Mouse (Mus musculus) MEL (cell line): ENCODE results near the gene Arpc1b. TPM values are rescaled to one million over a fixed set of nuclear protein-coding genes. Genes with fewer than 3 reads are reported as not detected.
"Not testable (repeated sequence)": the region's sequence is repeated elsewhere in the genome, so short reads cannot be mapped to it uniquely, and the experiment has no call there.

Experiments
- DNase-seq: peaks from one replicate; pipeline ENCODE4 v3.0.0; 2011; ENCODE audit warnings: low read depth, low spot score
- H3K27ac ChIP-seq: 2 replicates; pipeline ENCODE4 v1.5.1; 2012; ENCODE audit warnings: low read depth, mild to moderate bottlenecking, control low read depth, low read length, moderate library complexity; ENCODE audit not compliant: control insufficient read depth
- H3K27me3 ChIP-seq, 2 experiments: fragments of 150-350 bp in 1 of 2; sonication (generic) in 1 of 2; 2 replicates each; pipeline ENCODE4 v1.6.1; 2012; ENCODE audit warnings: low read length in 2 of 2, mild to moderate bottlenecking in 2 of 2, improper control_type of control experiment in 1 of 2, moderate library complexity in 1 of 2; ENCODE audit not compliant: insufficient read depth in 2 of 2, control insufficient read depth in 1 of 2
- H3K36me3 ChIP-seq, 2 experiments: 2 replicates each; pipeline ENCODE4 v1.6.1; 2012 to 2014; ENCODE audit warnings: low read length in 2 of 2, improper control_type of control experiment in 1 of 2, inconsistent platforms in 1 of 2, mild to moderate bottlenecking in 1 of 2; ENCODE audit not compliant: insufficient read depth in 2 of 2, control insufficient read depth in 1 of 2
- H3K4me1 ChIP-seq, 2 experiments: fragments of 150-350 bp in 1 of 2; sonication (generic) in 1 of 2; 2 replicates each; pipeline ENCODE4 v1.6.1; 2012; ENCODE audit warnings: low read length in 2 of 2, improper control_type of control experiment in 1 of 2, mild to moderate bottlenecking in 1 of 2; ENCODE audit not compliant: insufficient read depth in 2 of 2, control insufficient read depth in 1 of 2
- H3K4me3 ChIP-seq, 2 experiments: fragments of 150-350 bp in 1 of 2; sonication (generic) in 1 of 2; 2 replicates each; pipeline ENCODE4 v1.5.1; 2012; ENCODE audit warnings: low read depth in 2 of 2, low read length in 2 of 2, mild to moderate bottlenecking in 2 of 2, moderate library complexity in 2 of 2, control low read depth in 1 of 2, improper control_type of control experiment in 1 of 2; ENCODE audit not compliant: control insufficient read depth in 1 of 2, insufficient read depth in 1 of 2
- H3K79me2 ChIP-seq: 2 replicates; pipeline ENCODE4 v1.6.1; 2012; ENCODE audit warnings: mild to moderate bottlenecking, low read length, moderate library complexity; ENCODE audit not compliant: control insufficient read depth, poor library complexity, insufficient read depth
- H3K9ac ChIP-seq: 2 replicates; pipeline ENCODE4 v1.6.1; 2012; ENCODE audit warnings: low read depth, mild to moderate bottlenecking, control low read depth, low read length, moderate library complexity; ENCODE audit not compliant: control insufficient read depth, poor library complexity, severe bottlenecking
- H3K9me3 ChIP-seq: fragments of 150-350 bp; sonication (generic); replicated peaks from 2 replicates; pipeline ENCODE4 v1.6.1; 2012; ENCODE audit warnings: mild to moderate bottlenecking, low read length, improper control_type of control experiment, moderate library complexity; ENCODE audit not compliant: insufficient read depth
- BHLHE40 ChIP-seq: IDR thresholded peaks from 2 replicates; pipeline ENCODE4 v1.6.1; 2012; ENCODE audit warnings: low read depth, mild to moderate bottlenecking, inconsistent platforms, low read length, improper control_type of control experiment, borderline replicate concordance
- EP300 ChIP-seq, 2 experiments: IDR thresholded peaks; 2 replicates each; pipeline ENCODE4 v1.6.1; 2011; ENCODE audit warnings: improper control_type of control experiment in 2 of 2, low read length in 2 of 2, low read depth in 1 of 2, mild to moderate bottlenecking in 1 of 2
- ETS1 ChIP-seq: IDR thresholded peaks from 2 replicates; pipeline ENCODE4 v1.6.1; 2012; ENCODE audit warnings: low read depth, mild to moderate bottlenecking, inconsistent platforms, low read length, improper control_type of control experiment, moderate library complexity
- HCFC1 ChIP-seq: IDR thresholded peaks from 2 replicates; pipeline ENCODE4 v1.6.1; 2012; ENCODE audit warnings: low read depth, mild to moderate bottlenecking, inconsistent platforms, low read length, improper control_type of control experiment, moderate library complexity
- JUND ChIP-seq: IDR thresholded peaks from 2 replicates; pipeline ENCODE4 v1.6.1; 2011; ENCODE audit warnings: low read depth, mild to moderate bottlenecking, improper control_type of control experiment, low read length
- KAT2A ChIP-seq: conservative IDR thresholded peaks from 2 replicates; pipeline ENCODE4 v1.6.1; 2012; ENCODE audit warnings: low read depth, low read length, improper control_type of control experiment, inconsistent platforms
- MAFK ChIP-seq: IDR thresholded peaks from 2 replicates; pipeline ENCODE4 v1.6.1; 2011; ENCODE audit warnings: low read depth, mild to moderate bottlenecking, low read length, improper control_type of control experiment, borderline replicate concordance
- MEF2A ChIP-seq: IDR thresholded peaks from 2 replicates; pipeline ENCODE4 v1.6.1; 2014; ENCODE audit warnings: low read depth, mild to moderate bottlenecking, inconsistent platforms, low read length, improper control_type of control experiment; ENCODE audit not compliant: poor library complexity, insufficient replicate concordance, severe bottlenecking; ENCODE audit errors: extremely low read depth
- MXI1 ChIP-seq: IDR thresholded peaks from 2 replicates; pipeline ENCODE4 v1.6.1; 2011; ENCODE audit warnings: mild to moderate bottlenecking, low read depth, low read length, improper control_type of control experiment
- NRF1 ChIP-seq: IDR thresholded peaks from 2 replicates; pipeline ENCODE4 v1.6.1; 2014; ENCODE audit warnings: low read depth, mild to moderate bottlenecking, inconsistent platforms, low read length, improper control_type of control experiment, moderate library complexity; ENCODE audit not compliant: poor library complexity, insufficient read depth, severe bottlenecking
- POLR2A ChIP-seq, 2 experiments: IDR thresholded peaks; 2 replicates each; pipeline ENCODE4 v1.6.1; 2011 to 2012; ENCODE audit warnings: low read length in 2 of 2, mild to moderate bottlenecking in 2 of 2, control low read depth in 1 of 2, improper control_type of control experiment in 1 of 2, low read depth in 1 of 2, moderate library complexity in 1 of 2; ENCODE audit not compliant: control insufficient read depth in 1 of 2, insufficient read depth in 1 of 2, poor library complexity in 1 of 2
- POLR2AphosphoS2 ChIP-seq: IDR thresholded peaks from 2 replicates; pipeline ENCODE4 v1.6.1; 2011; ENCODE audit warnings: low read length, improper control_type of control experiment
- RAD21 ChIP-seq: IDR thresholded peaks from 2 replicates; pipeline ENCODE4 v1.6.1; 2011; ENCODE audit warnings: mild to moderate bottlenecking, low read depth, low read length, improper control_type of control experiment
- SIN3A ChIP-seq: IDR thresholded peaks from 2 replicates; pipeline ENCODE4 v1.6.1; 2012; ENCODE audit warnings: low read length, improper control_type of control experiment, inconsistent platforms
- SMC3 ChIP-seq: IDR thresholded peaks from 2 replicates; pipeline ENCODE4 v1.6.1; 2011; ENCODE audit warnings: low read depth, low read length, improper control_type of control experiment
- TBP ChIP-seq: IDR thresholded peaks from 2 replicates; pipeline ENCODE4 v1.8.0; 2011; ENCODE audit warnings: low read depth, low read length, improper control_type of control experiment
- UBTF ChIP-seq: IDR thresholded peaks from 2 replicates; pipeline ENCODE4 v1.6.1; 2012; ENCODE audit warnings: low read depth, mild to moderate bottlenecking, inconsistent platforms, low read length, improper control_type of control experiment, moderate library complexity, borderline replicate concordance; ENCODE audit not compliant: insufficient read depth
- USF1 ChIP-seq: IDR thresholded peaks from 2 replicates; pipeline ENCODE4 v1.6.1; 2014; ENCODE audit warnings: low read depth, mild to moderate bottlenecking, inconsistent platforms, low read length, improper control_type of control experiment, moderate library complexity
- ZKSCAN1 ChIP-seq: IDR thresholded peaks from 2 replicates; pipeline ENCODE4 v1.6.1; 2012; ENCODE audit warnings: low read depth, mild to moderate bottlenecking, inconsistent platforms, low read length, improper control_type of control experiment, moderate library complexity
- ZMIZ1 ChIP-seq: IDR thresholded peaks from 2 replicates; pipeline ENCODE4 v1.6.1; 2012; ENCODE audit warnings: low read depth, mild to moderate bottlenecking, inconsistent platforms, low read length, improper control_type of control experiment, moderate library complexity
- ZNF384 ChIP-seq: IDR thresholded peaks from 2 replicates; pipeline ENCODE4 v1.6.1; 2012; ENCODE audit warnings: low read depth, mild to moderate bottlenecking, inconsistent platforms, low read length, improper control_type of control experiment
- polyA plus RNA-seq, 2 experiments: library from polyadenylated mRNA; stranded (reverse) in 1 of 2; unstranded in 1 of 2; fragments of >175 nt in 1 of 2; fragments of >200 nt in 1 of 2; gene quantifications; 2 replicates each; pipeline versions ENCODE4 v1.2.1 to v1.2.4; 2012; ENCODE audit warnings: low replicate concordance in 2 of 2, low read depth in 1 of 2; ENCODE audit not compliant: insufficient read length in 2 of 2, insufficient read depth in 1 of 2, missing spikeins in 1 of 2
- total RNA-seq: library from RNA; depleted of rRNA; stranded (reverse); fragments of 300-350 nt; gene quantifications from 2 replicates; pipeline ENCODE4 v1.2.3, GENCODE M21; 2012

Arpc1b gene
- total and polyA plus RNA-seq, 3 experiments: 143 to 708 (median 432) TPM

DNA sequence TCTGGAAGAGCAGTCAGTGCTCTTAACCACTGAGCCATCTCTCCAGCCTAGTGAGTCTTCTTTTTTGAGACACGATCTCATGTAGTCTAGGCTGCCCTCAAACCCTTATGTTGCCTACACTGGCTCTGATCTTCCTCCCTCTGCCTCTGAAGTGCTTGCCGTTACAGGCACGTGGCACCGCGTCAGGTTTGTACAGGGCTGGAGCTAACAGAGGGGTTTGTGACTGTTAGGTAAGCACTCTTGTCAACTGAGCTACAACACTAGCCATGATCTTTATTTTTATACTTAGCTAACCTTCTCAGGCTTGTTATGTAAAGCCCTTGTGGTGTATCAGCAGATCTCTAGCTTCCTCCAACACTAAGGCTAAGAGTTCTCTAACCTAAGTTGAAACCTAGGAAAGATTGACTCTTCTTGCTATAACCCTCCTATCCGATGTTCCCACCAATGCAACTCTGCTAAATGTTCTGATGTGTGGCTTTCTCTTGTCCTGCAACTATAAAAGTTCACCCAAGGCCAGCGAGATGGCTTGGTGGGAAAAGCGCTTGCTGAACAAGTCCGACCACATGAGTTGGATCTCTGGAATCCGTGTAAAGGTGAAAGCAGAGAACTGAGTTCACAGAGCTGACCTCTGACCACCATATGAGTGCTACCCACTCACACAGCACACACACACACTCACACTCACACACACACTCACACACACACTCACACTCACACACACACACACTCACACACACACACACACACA is 32.0 kb upstream of the Arpc1b start:
- Histone ChIP-seq H3K79me2 (peaks cover 30% of the 10 kb centered on the region), H3K9me3 (no peaks in the 10 kb centered on the region), H3K4me1 (peaks cover 4 to 6% of the 10 kb centered on the region in 2 experiments; a peak in 2 of 4 replicates), H3K27me3 (0 out of 4 replicates have a peak, but pooled peaks cover 0 to 2% of the 10 kb centered on the region in 2 experiments), H3K36me3 (peaks cover 3 to 11% of the 10 kb centered on the region in 2 experiments), H3K27ac (no peak overlapping the region), H3K9ac (no peak overlapping the region), H3K4me3 (no peak overlapping the region)
- no peak for TF ChIP-seq POLR2AphosphoS2
- no peak for TF ChIP-seq ZKSCAN1
- no peak for TF ChIP-seq MEF2A
- no peak for TF ChIP-seq ZMIZ1
- no peak for TF ChIP-seq ETS1
- no peak for TF ChIP-seq TBP
- TF ChIP-seq BHLHE40: no peak
- no peak for DNase-seq

GRCm38 (mm10) chr5:145083201-145083600 is 30.8 kb upstream of the Arpc1b start:
- H3K27me3 ChIP-seq, H3K9me3 ChIP-seq, DNase-seq, H3K4me1 ChIP-seq: not testable (repeated sequence)
- Histone ChIP-seq H3K27ac (peak overlapping the region; percentile 44), H3K79me2 (peaks cover 37% of the 10 kb centered on the region), H3K9ac (peak overlapping the region; percentile 74), H3K36me3 (peaks cover 3 to 12% of the 10 kb centered on the region in 2 experiments), H3K4me3 (peak overlapping the region; percentile 42 to 63; a peak in 3 of 4 replicates)

DNA sequence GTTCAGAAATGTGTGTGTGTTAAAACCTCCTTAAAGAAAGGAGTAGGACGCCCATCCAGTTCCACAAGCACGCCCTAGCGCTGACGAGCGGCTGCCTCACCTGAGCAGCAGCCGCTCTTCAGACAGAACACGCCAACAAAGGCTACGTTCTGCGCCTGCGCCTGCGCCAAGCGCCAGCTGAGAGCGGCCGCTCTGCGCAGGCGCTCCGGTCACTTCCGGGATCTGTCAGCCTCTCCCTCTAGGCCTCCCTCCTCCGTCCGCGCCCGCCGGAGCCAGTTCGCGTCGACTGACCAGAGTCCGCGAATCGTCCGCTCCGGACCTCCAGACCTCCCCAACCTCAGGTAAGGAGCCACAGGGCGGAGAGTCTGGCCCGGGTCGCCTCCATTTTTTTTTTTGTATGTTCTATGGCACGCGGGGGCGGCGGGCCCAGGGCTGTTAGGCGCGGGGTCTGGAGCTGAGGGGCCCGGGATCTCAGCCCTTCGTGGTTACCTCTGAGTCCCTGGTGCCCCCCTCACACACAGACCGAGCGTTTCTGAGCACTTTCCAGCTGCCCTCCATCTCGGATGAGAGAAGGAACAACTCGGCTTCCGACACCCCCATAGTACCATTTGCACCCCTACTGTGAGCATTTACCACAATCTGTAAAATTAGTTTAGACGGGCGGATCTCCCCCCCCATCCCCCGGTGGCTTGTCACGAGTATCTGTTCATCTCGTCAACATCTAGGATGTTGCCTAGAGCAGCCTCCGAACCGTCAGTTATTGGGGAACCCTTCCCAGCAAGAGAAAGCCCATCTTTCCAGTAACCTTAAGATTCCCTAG is 30.2 kb upstream of the Arpc1b start, which contains the start of the genes Arpc1a and Kpna7:
Arpc1a (plus strand) TSS at position 199 of the 820 bp plus-strand sequence.
Kpna7 (minus strand) TSS at position 399 of the 820 bp plus-strand sequence.
- peak; percentile 95 for DNase-seq
- Histone ChIP-seq H3K4me3 (peak within 1 kb of the TSS; percentile 73 to 97), H3K36me3 (peaks cover 8 to 18% of the 10 kb centered on the region in 2 experiments), H3K4me1 (peaks cover 6 to 10% of the 10 kb centered on the region in 2 experiments), H3K9ac (peak within 1 kb of the TSS; percentile 94), H3K9me3 (no peaks in the 10 kb centered on the region), H3K79me2 (peaks cover 43% of the 10 kb centered on the region), H3K27me3 (no peaks in the 10 kb centered on the region), H3K27ac (peak within 1 kb of the TSS; percentile 44)
- TF ChIP-seq ZNF384: no peak
- TF ChIP-seq POLR2AphosphoS2: peak; percentile 59; the same call in 1 of the 2 replicates
- no peak for TF ChIP-seq BHLHE40
- TF ChIP-seq POLR2A (IDR thresholded peaks at IDR 0.05; ENCODE audit: control insufficient read depth in 1 of 2, insufficient read depth in 1 of 2, low read depth in 1 of 2, low read length in 2 of 2, poor library complexity in 1 of 2): peak; percentile 70 to 93
- TF ChIP-seq UBTF: no peak
- peak; percentile 89 for TF ChIP-seq SIN3A
- TF ChIP-seq EP300 (IDR thresholded peaks at IDR 0.05; ENCODE audit: low read depth in 1 of 2, low read length in 2 of 2): no peak
- no peak for TF ChIP-seq SMC3
- no peak for TF ChIP-seq MAFK
- no peak; the same call in none of the 2 replicates for TF ChIP-seq MXI1
- TF ChIP-seq TBP: peak; percentile 60
- TF ChIP-seq RAD21: no peak
- TF ChIP-seq HCFC1: peak; percentile 85
- TF ChIP-seq USF1: 0 out of 2 replicates have a peak, but pooled peaks have one; percentile 45
- TF ChIP-seq ETS1: peak; percentile 52; the same call in 1 of the 2 replicates
- TF ChIP-seq KAT2A: peak; percentile 52; the same call in 1 of the 2 replicates
- no peak for TF ChIP-seq JUND
- TF ChIP-seq NRF1: peak; percentile 94
